Comparison of ENCODE assay signal across 20 mouse cellular contexts in genomic region chr1:86265060-86265459, GRCm38 (mm10). TPM values are rescaled to one million over a fixed set of nuclear protein-coding genes. Genes with fewer than 3 reads are reported as not detected.
DNase-seq lines count a peak whose midpoint lies in the region; ATAC-seq and TF ChIP-seq lines count a peak whose summit lies in the region.
"Had no signal": no experiment of that assay in that cellular context is flagged by ENCODE, and none has a peak within 500 bp of the region (broad histone marks: within the 10 kb centered on the region; RNA-seq: fewer than 3 reads in every experiment).

No protein-coding gene starts in this region.

- no peak overlapping the region for H3K4me3 ChIP-seq in spleen, adult 2 months (ENCODE audit: extremely low read depth, insufficient read depth, insufficient read length)
- no peak overlapping the region for H3K4me3 ChIP-seq in thymus, adult 2 months (ENCODE audit: control insufficient read depth, insufficient read depth, low read length)
- H3K4me3 ChIP-seq: erythroblast, embryonic 14.5 days; forebrain, embryonic 13.5 days; limb, embryonic 12.5 days; liver, embryonic 13.5 days; neural tube, embryonic 15.5 days had no signal

- TF ChIP-seq CTCF in spleen, adult 2 months (IDR thresholded peaks at IDR 0.05; ENCODE audit: extremely low read depth, insufficient read depth, insufficient read length, insufficient replicate concordance), result no peak
- TF ChIP-seq CTCF in thymus, adult 2 months (IDR thresholded peaks at IDR 0.05; ENCODE audit: borderline replicate concordance, control insufficient read depth, extremely low read depth, insufficient read depth, low read length, poor library complexity), result no peak

- H3K36me3 ChIP-seq in spleen, adult 2 months (ENCODE audit: control insufficient read depth, insufficient read depth, low read length), result no peaks in the 10 kb centered on the region
- H3K36me3 ChIP-seq in thymus, adult 2 months (ENCODE audit: control insufficient read depth, insufficient read depth, low read length), result no peaks in the 10 kb centered on the region
- H3K36me3 ChIP-seq: G1E; limb, embryonic 12.5 days; liver, embryonic 13.5 days; neural tube, embryonic 15.5 days had no signal

- H3K27me3 ChIP-seq in spleen, adult 2 months (ENCODE audit: control insufficient read depth, insufficient read depth, low read length), result no peaks in the 10 kb centered on the region
- H3K27me3 ChIP-seq in thymus, adult 2 months (ENCODE audit: control insufficient read depth, insufficient read depth, low read length), result no peaks in the 10 kb centered on the region
- H3K27me3 ChIP-seq: forebrain, embryonic 13.5 days; limb, embryonic 12.5 days; liver, embryonic 13.5 days; neural tube, embryonic 15.5 days had no signal

- 7% methylated on average over 3 of the region's 3 CpGs for WGBS in spleen, adult 2 months
- 13% methylated on average over 3 of the region's 3 CpGs for WGBS in thymus, adult 2 months

- peak; percentile 51 to 55 for DNase-seq in spleen, adult 2 months (ENCODE audit: low read depth in 1 of 2, low spot score in 2 of 2)
- DNase-seq in spleen, postnatal 4 days (ENCODE audit: low spot score in 2 of 2), result no peak
- peak; percentile 34 for DNase-seq in thymus, adult 2 months
- DNase-seq in cerebellum, postnatal 10 days, result no peak
- DNase-seq: adrenal gland, adult 2 months; cerebellum, adult 8-10 months; kidney, adult 11 months; liver, embryonic 13.5 days; midbrain, embryonic 14.5 days; right cerebral cortex, postnatal 25 days had no signal

- H3K27ac ChIP-seq in spleen, adult 2 months (ENCODE audit: insufficient read depth, low read length), result peak overlapping the region; percentile 67
- H3K27ac ChIP-seq in thymus, adult 2 months (ENCODE audit: control insufficient read depth, insufficient read depth, low read length), result no peak overlapping the region
- H3K27ac ChIP-seq: forebrain, embryonic 13.5 days; limb, embryonic 12.5 days; neural tube, embryonic 15.5 days had no signal

- no peak for TF ChIP-seq POLR2A in spleen, adult 2 months (IDR thresholded peaks at IDR 0.05; ENCODE audit: low read depth, low read length)
- no peak for TF ChIP-seq POLR2A in thymus, adult 2 months (IDR thresholded peaks at IDR 0.05; ENCODE audit: control insufficient read depth, extremely low read depth, insufficient read depth, low read length, poor library complexity)

- ATAC-seq in activated CD4-positive, CD25-positive, alpha-beta regulatory T cell, adult 4 months, result peak; percentile 61
- ATAC-seq in erythroblast, adult 5-6 weeks (replicated peaks; ENCODE audit: low FRiP score, poor library complexity, severe bottlenecking), result no peak
- no peak for ATAC-seq in frontal cortex, adult (ENCODE audit: low TSS enrichment)
- ATAC-seq: forebrain, embryonic 13.5 days; hindbrain, embryonic 16.5 days had no signal

- H3K4me1 ChIP-seq in spleen, adult 2 months (ENCODE audit: control insufficient read depth, insufficient read depth, insufficient read length), result peaks cover 36% of the 10 kb centered on the region
- peaks cover 23% of the 10 kb centered on the region for H3K4me1 ChIP-seq in thymus, adult 2 months (replicated peaks; ENCODE audit: control insufficient read depth, insufficient read depth, low read length)
- H3K4me1 ChIP-seq: forebrain, embryonic 13.5 days; limb, embryonic 12.5 days; neural tube, embryonic 15.5 days had no signal

RNA-seq across cellular contexts. Expression of gene B3gnt7, which starts 37.6 kb away (rescaled TPM):
- 2.3 and 3.3 TPM in 2 replicates for polyA plus RNA-seq in spleen, adult 2 months (2012; rRNA removed)
- polyA plus RNA-seq in activated CD4-positive, CD25-positive, alpha-beta regulatory T cell, adult 4 months (2017; shearing (Covaris generic)), result under 1 TPM in 1 of 2 experiments, not detected in 1; 0.18 TPM
- polyA plus RNA-seq in thymus, adult 2 months (2012; rRNA removed), result 1.4 and 1.5 TPM in 2 replicates
- total RNA-seq in erythroblast, adult 5-6 weeks (2015; ENCODE audit: low replicate concordance), result 1.3 TPM in 1 of 2 replicates, not detected in the other
- total RNA-seq in erythroblast, adult 5-6 weeks (2017; ENCODE audit: low replicate concordance), result not detected in 2 replicates
- polyA plus RNA-seq: C2C12, G1E had no signal

Comparison
In these comparisons a context has a peak if more than half of its experiments do, and no peak if none do; other contexts are left out.
1. DNase-seq: peak in spleen, adult 2 months (2 of 2) and thymus, adult 2 months (single experiment); none in spleen, postnatal 4 days (0 of 2) and cerebellum, postnatal 10 days (0 of 2).